Mouse (Mus musculus) heart, adult 2 months (tissue): ENCODE results near the gene Dock1.

Experiments
- CTCF ChIP-seq: fragments of 200-600 bp; IDR thresholded peaks from 2 replicates; pipeline ENCODE4 v1.8.1; 2022; ENCODE audit warnings: antibody characterized with exemption, mild to moderate bottlenecking, moderate library complexity
- POLR2A ChIP-seq: fragments of 200-500 bp; IDR thresholded peaks from 2 replicates; pipeline ENCODE4 v1.6.1; 2011; ENCODE audit warnings: mild to moderate bottlenecking, low read depth, low read length, control low read depth; ENCODE audit not compliant: insufficient read depth

DNA sequence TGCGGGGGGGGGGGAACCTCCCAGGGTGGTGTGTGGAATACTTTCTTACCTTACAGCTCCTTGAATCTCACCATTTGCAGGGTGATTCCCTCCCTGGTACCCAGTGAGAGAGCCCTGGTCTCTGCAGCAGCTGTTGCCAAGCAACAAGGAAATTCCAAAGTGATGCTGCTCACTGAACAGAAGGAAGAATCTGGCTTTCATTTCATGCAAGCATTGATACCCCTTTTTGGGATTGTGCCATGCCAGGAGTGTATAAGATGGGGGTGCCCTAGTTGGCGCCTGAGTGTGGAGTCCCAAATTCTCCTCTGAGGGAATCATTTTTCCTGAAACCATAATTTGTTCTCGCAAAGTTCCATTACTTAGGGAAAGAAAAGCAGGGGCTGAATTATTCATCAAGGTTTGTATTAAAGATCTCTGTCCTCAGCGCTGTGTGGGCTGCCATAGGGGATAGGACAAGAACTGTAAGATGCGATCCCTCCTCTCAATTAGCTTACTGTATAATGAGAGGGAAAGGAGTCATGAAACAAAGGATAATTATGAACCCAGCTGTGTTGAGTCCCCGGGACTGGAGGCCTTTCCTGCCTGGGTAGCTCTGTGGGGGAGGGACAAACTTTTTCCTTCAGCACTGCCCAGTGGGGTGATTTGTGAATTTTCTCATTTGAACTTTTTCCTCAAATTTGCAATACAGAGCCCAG lies 104.2 kb downstream of the Dock1 start:
- no peak for TF ChIP-seq CTCF
- TF ChIP-seq POLR2A = no peak
